Mouse (Mus musculus) frontal cortex, postnatal 14 days (tissue): ENCODE measurements around the gene Spag17.
A peak's percentile ranks its signal among the peaks of the same experiment; 100 is the strongest.
"Not testable (repeated sequence)": the region's sequence is repeated elsewhere in the genome, so short reads cannot be mapped to it uniquely, and the experiment has no call there.

Source experiments
- DNase-seq, 2 experiments: peaks; one replicate each; pipeline ENCODE4 v3.0.0; 2022; ENCODE audit warnings: low spot score in 2 of 2

Gene Spag17

GRCm38 (mm10) chr3:99885187-99885811 lies at the start of gene Spag17:
TSS of gene Spag17 (plus strand) at chr3:99885406.
- DNase-seq = no peak

- DNase-seq = no peak
Measured at GRCm38 (mm10) chr3:99842333-99842732, 42.9 kb upstream of the Spag17 start.

GRCm38 (mm10) chr3:99842808-99843207 lies 42.4 kb upstream of the Spag17 start:
- no peak for DNase-seq

- no peak for DNase-seq
Measured at GRCm38 (mm10) chr3:99843233-99843632, 42.0 kb upstream of the Spag17 start.

- no peak for DNase-seq
Measured at GRCm38 (mm10) chr3:99850926-99851325, 34.3 kb upstream of the Spag17 start.

GRCm38 (mm10) chr3:99854595-99854994 lies 30.6 kb upstream of the Spag17 start:
- DNase-seq = no peak

- DNase-seq = no peak
Measured at GRCm38 (mm10) chr3:99858922-99859321, 26.3 kb upstream of the Spag17 start.

GRCm38 (mm10) chr3:99864706-99865105 lies 20.5 kb upstream of the Spag17 start:
- no peak for DNase-seq

GRCm38 (mm10) chr3:99875137-99875536 lies 10.1 kb upstream of the Spag17 start:
- DNase-seq = no peak

GRCm38 (mm10) chr3:99881498-99881897 lies 3.7 kb upstream of the Spag17 start:
- no peak for DNase-seq

- DNase-seq = no peak
Measured at GRCm38 (mm10) chr3:99883988-99884564, 1.1 kb upstream of the Spag17 start.

- DNase-seq = not testable (repeated sequence)
Measured at GRCm38 (mm10) chr3:99894741-99895140, 9.5 kb downstream of the Spag17 start.

GRCm38 (mm10) chr3:99913809-99914439 lies 28.7 kb downstream of the Spag17 start:
- DNase-seq = no peak

- DNase-seq = no peak
Measured at GRCm38 (mm10) chr3:99922944-99923343, 37.7 kb downstream of the Spag17 start.

- DNase-seq = no peak
Measured at GRCm38 (mm10) chr3:99930920-99931620, 45.9 kb downstream of the Spag17 start.

- DNase-seq = no peak
Measured at GRCm38 (mm10) chr3:99936159-99936558, 51.0 kb downstream of the Spag17 start.

GRCm38 (mm10) chr3:99938611-99939286 lies 53.5 kb downstream of the Spag17 start:
- DNase-seq = peak; percentile 18 to 51

- DNase-seq = no peak
Measured at GRCm38 (mm10) chr3:99945171-99945570, 60.0 kb downstream of the Spag17 start.

- no peak for DNase-seq
Measured at GRCm38 (mm10) chr3:99954039-99954602, 68.9 kb downstream of the Spag17 start.

GRCm38 (mm10) chr3:99956517-99956916 lies 71.3 kb downstream of the Spag17 start:
- no peak for DNase-seq

- DNase-seq = no peak
Measured at GRCm38 (mm10) chr3:99959805-99960485, 74.7 kb downstream of the Spag17 start.
